Mouse (Mus musculus) hindbrain, embryonic 13.5 days (tissue): ENCODE measurements around the gene Gm8362. TPM values are rescaled to one million over a fixed set of nuclear protein-coding genes. Genes with fewer than 3 reads are reported as not detected.
A peak's percentile ranks its signal among the peaks of the same experiment; 100 is the strongest.
"Not testable (repeated sequence)": the region's sequence is repeated elsewhere in the genome, so short reads cannot be mapped to it uniquely, and the experiment has no call there.

ENCODE experiments used
- ATAC-seq: fragments of 200-750 bp; cut with Nextera tagmentation; 2 replicates; pipeline ENCODE4 v1.8.0; 2017; ENCODE audit warnings: moderate TSS enrichment; ENCODE audit not compliant: low FRiP score
- H3K27ac ChIP-seq: fragments of 300-500 bp; sonication (generic); 2 replicates; pipeline ENCODE4 v1.5.1; 2015; ENCODE audit warnings: inconsistent platforms, mild to moderate bottlenecking, moderate library complexity
- H3K27me3 ChIP-seq: fragments of 300-500 bp; sonication (generic); 2 replicates; pipeline ENCODE4 v1.6.1; 2015; ENCODE audit warnings: mild to moderate bottlenecking, inconsistent platforms
- H3K36me3 ChIP-seq: fragments of 300-500 bp; sonication (generic); 2 replicates; pipeline ENCODE4 v1.6.1; 2015; ENCODE audit warnings: mild to moderate bottlenecking, inconsistent platforms
- H3K4me1 ChIP-seq: fragments of 300-500 bp; sonication (generic); replicated peaks from 2 replicates; pipeline ENCODE4 v1.6.1; 2015; ENCODE audit warnings: inconsistent platforms
- H3K4me2 ChIP-seq: fragments of 300-500 bp; sonication (generic); 2 replicates; pipeline ENCODE4 v1.6.1; 2015; ENCODE audit warnings: inconsistent platforms, mild to moderate bottlenecking, moderate library complexity
- H3K4me3 ChIP-seq: fragments of 300-500 bp; sonication (generic); 2 replicates; pipeline ENCODE4 v1.5.1; 2015; ENCODE audit warnings: mild to moderate bottlenecking, inconsistent platforms
- H3K9ac ChIP-seq: fragments of 300-500 bp; sonication (generic); 2 replicates; pipeline ENCODE4 v1.6.1; 2015; ENCODE audit warnings: mild to moderate bottlenecking, inconsistent platforms
- H3K9me3 ChIP-seq: fragments of 300-500 bp; sonication (generic); 2 replicates; pipeline ENCODE4 v1.6.1; 2016; ENCODE audit warnings: inconsistent platforms
- WGBS: fragments of 180-500 bp; shearing (Covaris S2); methylation state at CpG from one replicate; pipeline ENCODE4 v1.1.7; 2015; 5-methylcytosine and 5-hydroxymethylcytosine counted together
- polyA plus RNA-seq: library from polyadenylated mRNA; unstranded; fragments of >200 nt; fragmentation: Nextera tagmentation; extraction: Ambion mirVana; gene quantifications from 2 replicates; pipeline ENCODE4 v1.2.1, GENCODE M21; 2015

Gene Gm8362
- polyA plus RNA-seq: not detected in 2 replicates

DNA sequence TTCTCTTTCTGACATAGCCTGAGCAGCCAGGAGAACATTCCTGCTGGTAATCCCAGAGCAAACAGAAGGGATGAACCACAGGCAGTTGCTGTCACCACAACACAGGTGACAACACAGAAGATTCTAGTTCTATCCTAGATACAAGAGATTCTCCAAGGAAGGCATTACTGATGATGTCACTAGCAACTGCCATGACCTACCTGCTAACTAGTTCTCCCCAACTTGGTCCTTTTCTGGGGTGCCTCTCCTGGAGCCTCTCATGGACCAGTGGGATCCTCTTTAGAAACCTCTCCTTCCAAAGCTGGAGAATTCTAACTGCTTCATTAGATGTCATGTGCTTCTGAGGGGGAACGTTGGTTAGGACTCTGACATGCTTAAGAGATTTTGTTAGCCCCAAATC, at the start of gene Gm8362:
TSS of gene Gm8362 (minus strand) at position 101 of the 400 bp plus-strand sequence.
- H3K36me3 ChIP-seq, H3K9ac ChIP-seq, ATAC-seq, H3K4me2 ChIP-seq, H3K4me3 ChIP-seq, H3K4me1 ChIP-seq, H3K27ac ChIP-seq, H3K9me3 ChIP-seq, H3K27me3 ChIP-seq: not testable (repeated sequence)
- 77% methylated on average over 1 of the region's 1 CpGs for WGBS

DNA sequence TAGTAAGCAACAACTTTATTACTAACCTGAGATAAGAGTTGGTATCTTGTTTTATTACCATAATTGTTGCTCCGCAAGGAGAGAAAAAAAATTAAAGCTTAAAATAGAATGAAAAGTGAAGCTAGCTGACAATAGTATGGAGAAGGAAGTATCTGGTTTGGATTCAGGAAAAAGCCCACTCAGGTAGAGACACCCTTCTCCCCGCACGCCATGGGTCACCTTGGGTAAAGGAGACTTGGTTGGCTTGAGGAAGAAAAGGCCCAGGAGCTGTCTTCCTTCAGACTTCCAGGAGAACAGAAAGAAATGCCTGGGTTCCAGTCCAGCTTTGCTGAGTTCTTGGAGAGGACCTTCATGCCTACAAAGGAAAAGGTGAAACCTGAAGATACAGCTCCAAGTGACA, 49.1 kb upstream of the Gm8362 start:
- ATAC-seq, H3K9me3 ChIP-seq, H3K27ac ChIP-seq, H3K9ac ChIP-seq, H3K4me3 ChIP-seq, H3K4me2 ChIP-seq, H3K4me1 ChIP-seq, H3K27me3 ChIP-seq, H3K36me3 ChIP-seq: not testable (repeated sequence)
- 91% methylated on average over 3 of the region's 3 CpGs for WGBS

DNA sequence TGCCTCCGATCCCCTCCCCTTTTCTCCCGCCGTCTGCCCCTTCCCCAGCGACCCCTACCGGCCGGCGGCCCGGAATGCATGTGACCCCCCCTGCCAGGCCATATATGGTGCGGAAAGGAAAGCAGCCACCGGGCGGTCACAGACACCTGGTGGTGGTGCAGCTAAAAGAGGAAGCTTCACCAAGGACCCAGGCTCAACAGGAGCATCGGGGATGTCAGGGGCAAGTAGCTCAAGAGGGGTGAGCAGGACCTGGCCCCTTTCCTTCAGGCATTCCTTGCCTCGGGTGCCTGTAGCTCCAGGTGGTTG, 17.0 kb downstream of the Gm8362 start:
- H3K4me1 ChIP-seq, H3K27ac ChIP-seq, H3K9ac ChIP-seq, H3K27me3 ChIP-seq, H3K9me3 ChIP-seq, H3K36me3 ChIP-seq, ATAC-seq: not testable (repeated sequence)
- Histone ChIP-seq H3K4me3 (peak overlapping the region; percentile 48), H3K4me2 (peak overlapping the region; percentile 31; the same call in 1 of the 2 replicates)
- 10% methylated on average over 2 of the region's 13 CpGs for WGBS

DNA sequence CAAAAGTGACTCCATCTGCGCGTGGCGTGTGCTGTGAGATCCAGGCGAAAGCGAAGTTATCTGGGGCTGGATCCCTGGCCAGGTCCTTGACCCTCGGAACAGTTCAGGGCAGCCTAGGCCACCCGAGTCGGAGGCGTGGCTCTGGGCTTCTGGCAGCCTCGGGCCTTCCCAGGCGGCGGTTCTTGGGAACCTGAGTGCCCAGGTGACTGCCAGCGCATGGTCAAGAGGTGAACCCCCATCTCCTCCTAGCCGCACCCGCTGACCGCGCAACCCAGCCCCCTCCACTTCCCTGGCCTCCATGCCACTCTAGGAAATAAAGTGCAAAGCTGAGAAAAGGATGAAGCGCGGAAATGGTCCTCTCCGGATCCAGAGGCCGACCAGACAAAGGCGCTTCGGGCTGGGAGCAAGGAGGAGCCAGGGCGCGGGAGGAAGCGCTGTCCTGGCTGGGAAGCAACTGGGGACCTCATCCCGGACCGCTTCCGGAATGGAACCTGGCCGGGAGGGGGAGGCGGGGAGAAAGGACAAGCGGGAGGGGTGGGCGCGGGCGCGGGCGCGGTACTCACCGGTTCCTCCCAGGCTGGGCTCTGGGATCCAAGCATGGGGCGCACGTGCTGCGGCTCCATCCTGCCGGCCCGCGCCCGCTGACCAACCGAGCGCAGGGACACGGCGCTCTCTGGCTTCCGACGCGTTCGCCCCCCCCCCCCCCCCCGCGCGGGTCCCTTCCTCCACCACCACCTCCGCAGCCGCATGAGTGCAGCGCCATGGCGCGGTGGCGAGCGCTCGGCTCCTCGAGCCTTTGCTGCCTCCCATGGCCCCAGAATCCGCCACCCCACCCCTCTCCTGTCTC, 17.6 kb downstream of the Gm8362 start:
- H3K4me3 ChIP-seq: peak overlapping the region; percentile 48
- H3K9ac ChIP-seq: peak overlapping the region; percentile 68
- not testable (repeated sequence) for H3K27me3 ChIP-seq, ATAC-seq, H3K36me3 ChIP-seq, H3K9me3 ChIP-seq, H3K4me1 ChIP-seq
- H3K27ac ChIP-seq: peak overlapping the region; percentile 44; the same call in 1 of the 2 replicates
- H3K4me2 ChIP-seq: peak overlapping the region; percentile 53
- 0% methylated on average over 26 of the region's 67 CpGs for WGBS

DNA sequence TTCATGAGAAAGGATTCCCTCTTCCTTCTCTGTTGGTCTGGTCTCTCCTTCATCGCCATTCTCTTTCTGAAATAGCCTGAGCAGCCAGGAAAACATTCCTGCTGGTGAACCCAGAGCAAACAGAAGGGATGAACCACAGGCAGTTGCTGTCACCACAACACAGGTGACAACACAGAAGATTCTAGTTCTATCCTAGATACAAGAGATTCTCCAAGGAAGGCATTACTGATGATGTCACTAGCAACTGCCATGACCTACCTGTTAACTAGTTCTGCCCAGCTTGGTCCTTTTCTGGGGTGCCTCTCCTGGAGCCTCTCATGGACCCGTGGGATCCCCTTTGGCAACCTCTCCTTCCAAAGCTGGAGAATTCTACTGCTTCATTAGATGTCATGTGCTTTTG, 32.0 kb downstream of the Gm8362 start, which contains the start of gene Gm3636:
TSS of gene Gm3636 (minus strand) at position 101 of the 400 bp plus-strand sequence.
- not testable (repeated sequence) for H3K4me3 ChIP-seq, H3K27me3 ChIP-seq, ATAC-seq, H3K4me1 ChIP-seq, H3K36me3 ChIP-seq, H3K27ac ChIP-seq, H3K9ac ChIP-seq, H3K9me3 ChIP-seq, H3K4me2 ChIP-seq
- no CpG with 5 or more reads among the region's 2 CpGs for WGBS

DNA sequence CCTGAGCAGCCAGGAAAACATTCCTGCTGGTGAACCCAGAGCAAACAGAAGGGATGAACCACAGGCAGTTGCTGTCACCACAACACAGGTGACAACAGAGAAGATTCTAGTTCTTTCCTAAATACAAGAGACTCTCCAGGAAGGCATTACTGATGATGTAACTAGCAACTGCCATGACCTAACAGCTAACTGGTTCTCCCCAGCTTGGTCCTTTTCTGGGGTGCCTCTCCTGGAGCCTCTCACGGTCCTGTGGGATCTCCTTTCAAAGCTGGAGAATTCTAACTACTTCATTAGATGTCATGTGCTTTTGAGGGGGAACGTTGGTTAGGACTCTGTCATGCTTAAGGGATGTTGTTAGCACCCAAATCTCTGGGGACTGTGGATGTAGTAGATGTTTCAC, 54.1 kb downstream of the Gm8362 start, which contains the start of gene Gm8050:
TSS of gene Gm8050 (minus strand) at position 101 of the 400 bp plus-strand sequence.
- H3K9me3 ChIP-seq, H3K27me3 ChIP-seq, H3K4me1 ChIP-seq, H3K9ac ChIP-seq, H3K27ac ChIP-seq, H3K4me3 ChIP-seq, ATAC-seq, H3K4me2 ChIP-seq, H3K36me3 ChIP-seq: not testable (repeated sequence)
- WGBS: 71% methylated on average over 1 of the region's 2 CpGs

Other genes with a start within 250 kb of the Gm8362 start
- not detected in 2 replicates for gene Gm8356, start 237.1 kb downstream of the Gm8362 start, polyA plus RNA-seq
- gene Gm3629, start 183.8 kb downstream of the Gm8362 start, polyA plus RNA-seq: 0.38 and 0.74 TPM in 2 replicates
- 0.18 TPM in 1 of 2 replicates, not detected in the other for gene Gm3460, start 152.0 kb downstream of the Gm8362 start, polyA plus RNA-seq
- gene Gm10251, start 90.2 kb downstream of the Gm8362 start, polyA plus RNA-seq: not detected in 2 replicates
- gene Gm8050, start 54.2 kb downstream of the Gm8362 start, polyA plus RNA-seq: 0.26 TPM in 1 of 2 replicates, not detected in the other
- gene Gm3636, start 32.1 kb downstream of the Gm8362 start, polyA plus RNA-seq: 14.5 and 16.5 TPM in 2 replicates
- gene Gm3642, start 65.9 kb upstream of the Gm8362 start, polyA plus RNA-seq: not detected in 2 replicates
- 7.3 and 9.3 TPM in 2 replicates for gene Gm3667, start 115.6 kb upstream of the Gm8362 start, polyA plus RNA-seq
- not detected in 2 replicates for gene Gm6356, start 199.4 kb upstream of the Gm8362 start, polyA plus RNA-seq